Mouse (Mus musculus) cerebellum, adult 2 months (tissue): ENCODE measurements around the gene Mfsd8.

Experiments used
- CTCF ChIP-seq: fragments of 200-500 bp; IDR thresholded peaks from 2 replicates; pipeline ENCODE4 v1.5.1; 2011; ENCODE audit warnings: low read depth, mild to moderate bottlenecking, control low read depth, low read length, moderate library complexity, borderline replicate concordance; ENCODE audit not compliant: insufficient read depth
- POLR2A ChIP-seq: fragments of 200-500 bp; IDR thresholded peaks from 2 replicates; pipeline ENCODE4 v1.6.1; 2011; ENCODE audit warnings: low read length, control low read depth, borderline replicate concordance; ENCODE audit not compliant: insufficient read depth

- TF ChIP-seq POLR2A (no peak), CTCF (no peak)
Observed at GRCm38 (mm10) chr3:40808686-40809085, 38.0 kb downstream of the Mfsd8 start.
